Mouse (Mus musculus) stomach, embryonic 16.5 days (tissue): ENCODE data around the gene Tcf3. TPM values are rescaled to one million over a fixed set of nuclear protein-coding genes. Genes with fewer than 3 reads are reported as not detected.

Source experiments
- ATAC-seq: fragments of 200-750 bp; cut with Nextera tagmentation; 2 replicates; pipeline ENCODE4 v1.8.0; 2017; ENCODE audit warnings: moderate number of reproducible peaks, moderate TSS enrichment; ENCODE audit not compliant: insufficient read depth, low FRiP score
- H3K27ac ChIP-seq: fragments of 300-500 bp; sonication (generic); 2 replicates; pipeline ENCODE4 v1.5.1; 2014; ENCODE audit warnings: low read length
- H3K27me3 ChIP-seq: fragments of 300-500 bp; sonication (generic); 2 replicates; pipeline ENCODE4 v1.6.1; 2014; ENCODE audit warnings: low read length, control low read depth, mixed read lengths; ENCODE audit not compliant: control insufficient read depth, insufficient read depth
- H3K36me3 ChIP-seq: fragments of 300-500 bp; sonication (generic); 2 replicates; pipeline ENCODE4 v1.6.1; 2014; ENCODE audit warnings: low read length; ENCODE audit not compliant: control insufficient read depth, insufficient read depth
- H3K4me1 ChIP-seq: fragments of 300-500 bp; sonication (generic); 2 replicates; pipeline ENCODE4 v1.6.1; 2014; ENCODE audit warnings: low read length, control low read depth, mixed read lengths; ENCODE audit not compliant: control insufficient read depth, insufficient read depth
- H3K4me2 ChIP-seq: fragments of 300-500 bp; sonication (generic); 2 replicates; pipeline ENCODE4 v1.6.1; 2014; ENCODE audit warnings: low read depth, low read length, mixed read lengths
- H3K4me3 ChIP-seq: fragments of 300-500 bp; sonication (generic); replicated peaks from 2 replicates; pipeline ENCODE4 v1.5.1; 2014; ENCODE audit warnings: mild to moderate bottlenecking, low read length
- H3K9ac ChIP-seq: fragments of 300-500 bp; sonication (generic); 2 replicates; pipeline ENCODE4 v1.6.1; 2014; ENCODE audit warnings: low read length
- H3K9me3 ChIP-seq: fragments of 300-500 bp; sonication (generic); replicated peaks from 2 replicates; pipeline ENCODE4 v1.6.1; 2016; ENCODE audit warnings: low read length, control low read depth; ENCODE audit not compliant: control insufficient read depth
- WGBS: fragments of 180-500 bp; shearing (Covaris S2); extraction: QIAGEN DNeasy Blood & Tissue Kit; methylation state at CpG from one replicate; pipeline ENCODE4 v1.1.7; 2014; 5-methylcytosine and 5-hydroxymethylcytosine counted together
- microRNA-seq: library from miRNA; unstranded; fragments of <30 nt; microRNA quantifications from one replicate; pipeline ENCODE4, GENCODE M21; 2016
- polyA plus RNA-seq: library from polyadenylated mRNA; unstranded; fragments of >200 nt; fragmentation: Nextera tagmentation; extraction: Ambion mirVana; gene quantifications from 2 replicates; pipeline ENCODE4 v1.2.1, GENCODE M21; 2015

The Tcf3 gene
- polyA plus RNA-seq, 1 experiment from 2014 or later: 57.9 TPM

GRCm38 (mm10) chr10:80363734-80364133, 69.7 kb downstream of the Tcf3 start:
- Histone ChIP-seq H3K9ac (no peak overlapping the region), H3K4me3 (no peak overlapping the region), H3K27me3 (peaks cover 1% of the 10 kb centered on the region), H3K27ac (no peak overlapping the region), H3K4me2 (no peak overlapping the region), H3K4me1 (no peaks in the 10 kb centered on the region), H3K36me3 (no peaks in the 10 kb centered on the region), H3K9me3 (no peaks in the 10 kb centered on the region)
- WGBS: 44% methylated on average over 6 of the region's 6 CpGs
- no peak for ATAC-seq

Small RNA genes within 50 kb of the gene (microRNA-seq; reads per million reads assigned to microRNA genes)
- not detected for gene Gm22721

Other genes starting within 250 kb of the Tcf3 start
- gene Mum1, start 207.2 kb downstream of the Tcf3 start, polyA plus RNA-seq: 50.8 and 51.6 TPM in 2 replicates
- 340 and 344 TPM in 2 replicates for gene Ndufs7, start 184.5 kb downstream of the Tcf3 start, polyA plus RNA-seq
- gene Gamt, start 172.6 kb downstream of the Tcf3 start, polyA plus RNA-seq: 92.0 and 115 TPM in 2 replicates
- gene Dazap1, start 172.2 kb downstream of the Tcf3 start, polyA plus RNA-seq: 35.8 and 43.9 TPM in 2 replicates
- 807 and 821 TPM in 2 replicates for gene Rps15, start 141.2 kb downstream of the Tcf3 start, polyA plus RNA-seq
- gene Apc2, start 137.7 kb downstream of the Tcf3 start, polyA plus RNA-seq: 3.3 and 4.3 TPM in 2 replicates
- gene 2310011J03Rik, start 113.1 kb downstream of the Tcf3 start, polyA plus RNA-seq: 46.6 and 48.1 TPM in 2 replicates
- 3.7 and 4.4 TPM in 2 replicates for gene Pcsk4, start 104.1 kb downstream of the Tcf3 start, polyA plus RNA-seq
- 45.2 and 51.1 TPM in 2 replicates for gene Reep6, start 103.7 kb downstream of the Tcf3 start, polyA plus RNA-seq
- gene Adamtsl5, start 85.2 kb downstream of the Tcf3 start, polyA plus RNA-seq: 22.0 and 24.0 TPM in 2 replicates
- gene Plk5, start 77.2 kb downstream of the Tcf3 start, polyA plus RNA-seq: 0.14 and 0.61 TPM in 2 replicates
- gene Mex3d, start 46.0 kb downstream of the Tcf3 start, polyA plus RNA-seq: 3.0 and 4.1 TPM in 2 replicates
- gene Mbd3, start 34.1 kb downstream of the Tcf3 start, polyA plus RNA-seq: 131 and 139 TPM in 2 replicates
- 669 and 707 TPM in 2 replicates for gene Uqcr11, start 26.8 kb downstream of the Tcf3 start, polyA plus RNA-seq
- gene Onecut3, start 61.2 kb upstream of the Tcf3 start, polyA plus RNA-seq: 0.06 and 0.08 TPM in 2 replicates
- 0.12 and 0.21 TPM in 2 replicates for gene Atp8b3, start 105.5 kb upstream of the Tcf3 start, polyA plus RNA-seq
- 16.7 TPM in 2 replicates for gene Rexo1, start 127.9 kb upstream of the Tcf3 start, polyA plus RNA-seq
- gene Klf16, start 143.7 kb upstream of the Tcf3 start, polyA plus RNA-seq: 8.4 and 8.7 TPM in 2 replicates
- gene Abhd17a, start 156.7 kb upstream of the Tcf3 start, polyA plus RNA-seq: 42.9 and 44.3 TPM in 2 replicates
- gene Scamp4, start 169.2 kb upstream of the Tcf3 start, polyA plus RNA-seq: 92.1 and 99.9 TPM in 2 replicates
- 5.6 and 6.7 TPM in 2 replicates for gene Adat3, start 169.2 kb upstream of the Tcf3 start, polyA plus RNA-seq
- gene Gm49322, start 172.4 kb upstream of the Tcf3 start, polyA plus RNA-seq: 3.7 and 4.8 TPM in 2 replicates
- gene Csnk1g2, start 189.2 kb upstream of the Tcf3 start, polyA plus RNA-seq: 18.1 TPM in 2 replicates
- gene Btbd2, start 223.4 kb upstream of the Tcf3 start, polyA plus RNA-seq: 11.5 and 12.7 TPM in 2 replicates
- gene Mknk2, start 244.5 kb upstream of the Tcf3 start, polyA plus RNA-seq: 42.8 and 45.1 TPM in 2 replicates